Mouse (Mus musculus) intestine, embryonic 15.5 days (tissue): ENCODE measurements around the gene Apba2. TPM values are rescaled to one million over a fixed set of nuclear protein-coding genes. Genes with fewer than 3 reads are reported as not detected.

Experiments
- ATAC-seq: fragments of 200-750 bp; cut with Nextera tagmentation; 2 replicates; pipeline ENCODE4 v1.8.0; 2017; ENCODE audit warnings: moderate TSS enrichment, moderate library complexity
- H3K27ac ChIP-seq: fragments of 300-500 bp; sonication (generic); 2 replicates; pipeline ENCODE4 v1.5.1; 2015; ENCODE audit warnings: mild to moderate bottlenecking, inconsistent platforms
- H3K27me3 ChIP-seq: fragments of 300-500 bp; sonication (generic); replicated peaks from 2 replicates; pipeline ENCODE4 v1.6.1; 2015; ENCODE audit warnings: inconsistent platforms
- H3K36me3 ChIP-seq: fragments of 300-500 bp; sonication (generic); 2 replicates; pipeline ENCODE4 v1.6.1; 2015; ENCODE audit warnings: inconsistent platforms
- H3K4me1 ChIP-seq: fragments of 300-500 bp; sonication (generic); replicated peaks from 2 replicates; pipeline ENCODE4 v1.6.1; 2015; ENCODE audit warnings: inconsistent platforms
- H3K4me2 ChIP-seq: fragments of 300-500 bp; sonication (generic); replicated peaks from 2 replicates; pipeline ENCODE4 v1.6.1; 2015; ENCODE audit warnings: mild to moderate bottlenecking, inconsistent platforms
- H3K4me3 ChIP-seq: fragments of 300-500 bp; sonication (generic); replicated peaks from 2 replicates; pipeline ENCODE4 v1.5.1; 2015; ENCODE audit warnings: inconsistent platforms
- H3K9ac ChIP-seq: fragments of 300-500 bp; sonication (generic); 2 replicates; pipeline ENCODE4 v1.6.1; 2015; ENCODE audit warnings: inconsistent platforms
- H3K9me3 ChIP-seq: fragments of 300-500 bp; sonication (generic); 2 replicates; pipeline ENCODE4 v1.6.1; 2016; ENCODE audit warnings: inconsistent platforms
- WGBS: fragments of 180-500 bp; shearing (Covaris S2); methylation state at CpG from one replicate; pipeline ENCODE4 v1.1.7; 2015; 5-methylcytosine and 5-hydroxymethylcytosine counted together
- polyA plus RNA-seq: library from polyadenylated mRNA; unstranded; fragments of >200 nt; fragmentation: Nextera tagmentation; extraction: Ambion mirVana; gene quantifications from 2 replicates; pipeline ENCODE4 v1.2.1, GENCODE M21; 2015

Apba2 gene
- polyA plus RNA-seq, 1 experiment from 2014 or later: 6.2 TPM

DNA sequence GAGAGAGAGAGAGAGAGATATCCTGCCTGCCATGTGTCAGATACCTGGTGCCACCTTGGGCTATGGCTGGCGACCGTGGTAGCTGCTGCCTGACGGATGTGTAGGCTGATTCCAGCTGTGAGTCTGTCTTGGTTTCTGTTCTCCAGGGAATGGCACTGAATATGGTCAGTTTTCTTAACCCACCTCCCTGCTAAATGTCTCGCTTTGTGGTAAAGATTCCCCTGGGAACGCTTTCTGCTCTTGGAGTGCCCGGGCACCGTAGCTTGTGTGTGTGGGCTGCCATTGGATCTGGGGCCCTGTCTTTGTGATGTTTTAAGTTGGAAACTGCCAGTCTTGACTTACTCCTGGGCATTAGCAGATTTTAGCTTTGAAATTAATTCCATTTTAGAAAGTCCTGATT lies 7.3 kb downstream of the Apba2 start:
- 89% methylated on average over 7 of the region's 7 CpGs for WGBS
- H3K4me1 ChIP-seq: no peaks in the 10 kb centered on the region
- H3K9ac ChIP-seq: no peak overlapping the region
- H3K27me3 ChIP-seq: peaks cover 7% of the 10 kb centered on the region
- no peak overlapping the region for H3K27ac ChIP-seq
- H3K4me3 ChIP-seq: no peak overlapping the region
- H3K36me3 ChIP-seq: no peaks in the 10 kb centered on the region
- no peak overlapping the region for H3K4me2 ChIP-seq
- ATAC-seq: no peak
- no peaks in the 10 kb centered on the region for H3K9me3 ChIP-seq

DNA sequence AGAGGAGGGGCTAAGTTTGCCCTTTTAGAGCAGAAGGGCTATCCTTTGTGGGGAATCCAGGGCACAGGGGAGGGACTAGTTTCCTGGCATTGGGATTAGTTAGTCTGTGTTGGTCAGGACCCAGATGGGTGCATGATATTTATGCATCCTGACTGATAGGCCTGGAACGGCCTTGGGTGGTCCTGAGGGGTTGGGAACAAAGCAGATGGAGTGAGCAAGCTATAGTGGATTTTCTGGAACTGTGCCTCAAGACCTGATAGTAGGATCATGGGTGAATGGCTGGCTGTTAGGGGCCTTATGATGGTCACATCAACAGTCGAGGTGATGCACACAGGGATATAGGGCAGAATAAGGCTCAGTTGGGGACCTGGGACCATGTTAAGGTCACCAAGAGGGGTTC lies 8.4 kb downstream of the Apba2 start:
- ATAC-seq: no peak
- H3K27me3 ChIP-seq: peaks cover under 1% of the 10 kb centered on the region
- no peaks in the 10 kb centered on the region for H3K36me3 ChIP-seq
- H3K27ac ChIP-seq: no peak overlapping the region
- H3K4me3 ChIP-seq: no peak overlapping the region
- H3K9me3 ChIP-seq: no peaks in the 10 kb centered on the region
- H3K4me1 ChIP-seq: no peaks in the 10 kb centered on the region
- H3K9ac ChIP-seq: no peak overlapping the region
- H3K4me2 ChIP-seq: no peak overlapping the region
- 84% methylated on average over 2 of the region's 2 CpGs for WGBS

DNA sequence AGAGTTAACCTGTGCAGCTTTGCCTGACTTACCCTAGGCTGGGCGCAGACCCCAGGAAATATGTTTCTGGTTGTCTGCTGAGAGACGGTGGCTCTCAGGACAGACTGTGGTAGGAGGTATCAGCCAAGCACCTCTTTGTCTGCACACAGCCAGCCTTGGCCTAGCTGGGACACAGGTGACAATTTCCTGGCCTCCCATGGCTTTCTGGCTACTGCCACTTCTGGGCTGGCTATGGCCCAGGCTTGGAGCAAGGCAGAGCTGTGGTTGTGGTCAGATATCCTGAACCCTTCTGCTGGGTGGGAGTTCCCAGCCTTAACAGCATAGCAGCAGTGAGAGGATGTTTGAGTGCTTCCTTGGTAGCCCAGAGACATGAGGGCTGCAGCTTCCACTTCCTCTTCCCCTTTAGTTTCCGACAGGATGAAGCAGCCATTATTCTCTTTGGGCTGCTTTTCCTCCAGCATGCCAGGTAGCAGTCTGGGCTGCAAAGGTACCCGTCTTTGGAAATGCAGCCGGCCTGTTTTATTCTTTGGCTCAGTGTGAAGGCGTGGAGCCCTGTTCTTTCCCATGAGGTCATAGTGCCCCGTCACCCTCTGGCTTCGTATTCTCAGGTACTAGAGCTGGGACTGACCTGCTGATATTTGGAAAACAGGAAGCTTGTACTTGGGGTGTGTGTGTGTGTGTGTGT lies 9.2 kb downstream of the Apba2 start:
- whole genome bisulfite sequencing: 80% methylated on average over 8 of the region's 8 CpGs
- H3K9ac ChIP-seq: no peak overlapping the region
- H3K36me3 ChIP-seq: no peaks in the 10 kb centered on the region
- H3K4me1 ChIP-seq: no peaks in the 10 kb centered on the region
- no peaks in the 10 kb centered on the region for H3K9me3 ChIP-seq
- no peaks in the 10 kb centered on the region for H3K27me3 ChIP-seq
- no peak overlapping the region for H3K4me3 ChIP-seq
- no peak overlapping the region for H3K4me2 ChIP-seq
- no peak overlapping the region for H3K27ac ChIP-seq
- no peak for ATAC-seq

DNA sequence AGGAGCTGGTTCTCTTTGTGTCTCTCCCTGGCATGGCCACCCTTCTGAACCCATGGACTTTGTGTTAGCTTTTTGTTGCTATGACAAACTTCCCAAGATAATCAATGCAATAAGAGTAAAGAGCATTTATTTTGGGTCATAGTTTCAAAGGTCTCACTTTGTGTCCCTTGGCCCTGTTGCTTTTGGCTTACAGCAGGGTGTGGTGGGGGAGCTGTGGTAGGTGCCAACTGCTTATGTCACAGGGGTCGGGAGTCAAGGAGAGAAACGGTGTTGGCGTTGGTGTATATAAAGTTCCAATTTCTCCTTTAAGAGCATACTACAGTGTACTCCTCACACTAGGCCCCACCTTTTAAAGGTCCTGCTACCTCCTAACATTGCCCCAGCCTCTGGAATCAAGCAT lies 12.1 kb downstream of the Apba2 start:
- Histone ChIP-seq H3K4me1 (no peaks in the 10 kb centered on the region), H3K27ac (no peak overlapping the region), H3K9me3 (no peaks in the 10 kb centered on the region), H3K9ac (no peak overlapping the region), H3K36me3 (no peaks in the 10 kb centered on the region), H3K4me3 (no peak overlapping the region), H3K27me3 (no peaks in the 10 kb centered on the region), H3K4me2 (no peak overlapping the region)
- no peak for ATAC-seq
- 88% methylated on average over 3 of the region's 3 CpGs for WGBS

DNA sequence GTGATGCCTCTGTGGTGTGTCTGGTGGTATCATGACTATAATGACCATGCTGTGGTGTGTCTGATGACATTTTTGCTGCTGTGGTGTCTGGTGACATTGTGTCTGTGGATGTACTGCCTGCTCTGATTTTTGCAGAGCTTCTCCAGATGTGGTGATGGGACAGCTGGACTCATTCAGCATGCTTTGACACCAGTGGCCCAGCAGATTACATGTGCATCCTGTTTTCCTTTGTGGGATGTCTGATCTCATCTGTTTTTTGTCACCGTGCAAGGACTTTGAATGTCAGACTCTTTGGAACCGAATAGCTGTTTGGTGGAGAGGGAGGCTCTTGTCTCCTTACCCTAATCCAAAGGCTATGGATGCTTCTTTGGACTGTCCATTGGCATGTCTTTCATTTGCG lies 13.8 kb downstream of the Apba2 start:
- no peak overlapping the region for H3K4me3 ChIP-seq
- ATAC-seq: no peak
- no peak overlapping the region for H3K27ac ChIP-seq
- no peaks in the 10 kb centered on the region for H3K27me3 ChIP-seq
- no peak overlapping the region for H3K4me2 ChIP-seq
- no peaks in the 10 kb centered on the region for H3K36me3 ChIP-seq
- H3K9ac ChIP-seq: no peak overlapping the region
- no peaks in the 10 kb centered on the region for H3K9me3 ChIP-seq
- WGBS: 70% methylated on average over 3 of the region's 3 CpGs
- no peaks in the 10 kb centered on the region for H3K4me1 ChIP-seq

DNA sequence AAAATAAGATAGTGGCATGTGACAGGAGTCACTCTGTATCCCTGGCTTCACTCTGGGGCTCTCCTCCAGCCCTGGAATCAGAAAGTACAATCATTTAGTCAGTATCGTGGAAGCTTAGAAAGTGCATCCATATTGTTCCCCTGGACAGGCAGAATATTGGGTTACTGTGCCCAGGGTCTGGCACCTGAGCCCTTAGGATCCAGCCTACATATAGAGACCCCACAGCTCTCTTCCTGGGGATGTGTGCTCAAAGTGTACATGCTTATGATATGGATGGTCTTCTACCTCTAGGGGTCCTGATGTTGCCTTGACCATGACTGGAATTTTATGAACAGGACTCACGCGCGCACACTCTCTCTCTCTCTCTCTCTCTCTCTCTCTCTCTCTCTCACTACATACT lies 14.4 kb downstream of the Apba2 start:
- 93% methylated on average over 4 of the region's 4 CpGs for WGBS
- no peak for ATAC-seq
- Histone ChIP-seq H3K27ac (no peak overlapping the region), H3K36me3 (no peaks in the 10 kb centered on the region), H3K9ac (no peak overlapping the region), H3K27me3 (no peaks in the 10 kb centered on the region), H3K4me3 (no peak overlapping the region), H3K4me1 (no peaks in the 10 kb centered on the region), H3K4me2 (no peak overlapping the region), H3K9me3 (no peaks in the 10 kb centered on the region)

DNA sequence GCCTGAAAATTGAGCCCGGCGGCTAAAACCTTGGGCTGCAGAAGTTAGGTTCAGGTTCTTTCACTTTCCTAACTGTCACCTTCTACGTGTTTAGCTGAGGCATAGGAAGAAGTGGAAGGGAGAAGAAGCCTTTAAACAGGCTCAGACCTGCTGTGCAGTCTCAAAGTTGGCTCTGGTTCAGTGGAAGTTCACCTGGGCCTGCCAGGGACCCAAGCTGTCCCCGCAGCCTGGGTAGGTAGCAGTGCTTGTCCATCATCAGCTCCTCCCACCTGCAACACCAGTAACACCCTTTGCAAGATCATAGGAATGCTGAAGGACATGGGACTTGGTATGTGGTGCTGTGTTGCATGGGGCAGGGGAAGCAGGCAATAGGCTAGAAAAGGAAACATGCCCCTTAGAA lies 17.6 kb downstream of the Apba2 start:
- no peaks in the 10 kb centered on the region for H3K9me3 ChIP-seq
- H3K27me3 ChIP-seq: no peaks in the 10 kb centered on the region
- H3K9ac ChIP-seq: no peak overlapping the region
- H3K4me1 ChIP-seq: no peaks in the 10 kb centered on the region
- WGBS: 78% methylated on average over 4 of the region's 4 CpGs
- no peak for ATAC-seq
- no peak overlapping the region for H3K4me2 ChIP-seq
- no peak overlapping the region for H3K27ac ChIP-seq
- H3K4me3 ChIP-seq: no peak overlapping the region
- H3K36me3 ChIP-seq: no peaks in the 10 kb centered on the region

DNA sequence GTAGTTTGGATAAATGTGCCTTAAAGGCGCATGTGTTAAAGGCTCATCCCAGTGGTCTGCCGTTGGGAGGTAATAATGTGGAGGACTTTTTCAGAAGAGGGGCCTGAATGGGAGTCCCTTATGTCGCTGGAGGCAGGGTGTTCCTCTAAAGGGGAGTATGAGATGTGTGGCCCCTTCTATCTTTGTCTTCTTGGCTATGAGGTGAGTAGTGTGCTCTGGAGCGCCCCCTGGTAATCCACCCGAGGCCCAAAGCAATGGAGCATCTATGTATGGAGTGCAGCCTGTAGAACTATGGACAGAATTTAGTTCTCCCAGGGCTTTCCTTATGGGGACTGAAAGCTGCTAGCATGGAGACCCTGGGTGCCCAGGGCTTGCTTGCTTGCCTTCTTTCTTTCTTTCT lies 18.0 kb downstream of the Apba2 start:
- Histone ChIP-seq H3K9me3 (no peaks in the 10 kb centered on the region), H3K4me3 (no peak overlapping the region), H3K4me2 (no peak overlapping the region), H3K4me1 (no peaks in the 10 kb centered on the region), H3K36me3 (no peaks in the 10 kb centered on the region), H3K9ac (no peak overlapping the region), H3K27me3 (no peaks in the 10 kb centered on the region), H3K27ac (no peak overlapping the region)
- ATAC-seq: no peak
- 57% methylated on average over 5 of the region's 5 CpGs for WGBS

DNA sequence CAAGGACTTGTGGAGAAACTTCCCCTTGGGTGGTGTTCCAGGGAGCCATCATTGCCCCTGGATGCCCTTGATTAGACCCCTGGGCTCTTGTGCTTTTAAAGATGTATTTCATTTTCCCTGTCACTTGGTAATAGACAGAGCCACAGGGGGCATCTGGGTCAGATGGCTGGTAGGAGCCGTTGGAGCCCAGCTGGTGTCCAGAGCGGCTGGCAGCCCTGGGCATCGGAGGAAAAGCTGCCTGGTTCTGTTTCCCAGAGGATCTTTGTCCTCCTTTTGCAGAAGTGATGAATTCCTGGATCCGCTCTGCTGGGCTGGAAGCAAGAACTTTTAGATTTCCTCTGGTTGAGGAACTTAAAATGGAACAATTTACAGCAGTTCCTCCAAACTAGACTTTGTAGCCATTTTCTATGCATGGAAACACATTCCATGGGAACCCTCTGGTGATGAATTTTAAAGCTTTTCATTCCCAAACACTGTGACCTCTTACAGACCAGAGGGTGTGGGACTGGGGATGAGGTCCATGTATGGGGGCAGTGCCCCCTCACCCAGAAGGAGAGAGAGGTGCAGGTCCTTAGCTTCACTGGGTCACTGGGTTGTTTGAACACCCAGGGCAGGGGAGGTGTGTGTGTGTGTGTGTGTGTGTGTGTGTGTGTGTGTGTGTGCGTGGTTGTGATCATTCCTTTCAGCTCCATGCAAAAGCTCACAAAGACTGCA lies 20.3 kb downstream of the Apba2 start:
- no peak for ATAC-seq
- WGBS: 82% methylated on average over 5 of the region's 5 CpGs
- Histone ChIP-seq H3K4me2 (no peak overlapping the region), H3K4me1 (no peaks in the 10 kb centered on the region), H3K9me3 (no peaks in the 10 kb centered on the region), H3K27me3 (no peaks in the 10 kb centered on the region), H3K36me3 (no peaks in the 10 kb centered on the region), H3K27ac (no peak overlapping the region), H3K4me3 (no peak overlapping the region), H3K9ac (no peak overlapping the region)

DNA sequence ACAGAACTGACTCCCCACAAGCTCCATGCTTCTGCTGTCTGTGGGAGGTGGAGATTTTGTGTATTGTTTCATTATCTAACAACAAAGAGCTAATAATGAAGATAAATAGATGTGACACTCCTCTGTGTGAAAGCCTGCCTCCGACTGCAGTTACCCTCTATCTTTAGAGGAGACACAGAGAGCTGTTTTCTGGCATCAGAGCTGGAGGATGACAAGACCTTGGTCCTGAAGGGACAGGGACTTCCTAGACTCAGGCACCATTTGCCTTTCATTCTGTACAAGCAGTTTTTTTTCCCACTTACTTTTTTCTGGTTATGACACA lies 20.9 kb downstream of the Apba2 start:
- no peak overlapping the region for H3K27ac ChIP-seq
- no peak overlapping the region for H3K4me2 ChIP-seq
- WGBS: 17% methylated on average over 1 of the region's 1 CpGs
- H3K36me3 ChIP-seq: no peaks in the 10 kb centered on the region
- ATAC-seq: no peak
- no peak overlapping the region for H3K9ac ChIP-seq
- no peaks in the 10 kb centered on the region for H3K27me3 ChIP-seq
- H3K4me3 ChIP-seq: no peak overlapping the region
- no peaks in the 10 kb centered on the region for H3K9me3 ChIP-seq
- no peaks in the 10 kb centered on the region for H3K4me1 ChIP-seq

DNA sequence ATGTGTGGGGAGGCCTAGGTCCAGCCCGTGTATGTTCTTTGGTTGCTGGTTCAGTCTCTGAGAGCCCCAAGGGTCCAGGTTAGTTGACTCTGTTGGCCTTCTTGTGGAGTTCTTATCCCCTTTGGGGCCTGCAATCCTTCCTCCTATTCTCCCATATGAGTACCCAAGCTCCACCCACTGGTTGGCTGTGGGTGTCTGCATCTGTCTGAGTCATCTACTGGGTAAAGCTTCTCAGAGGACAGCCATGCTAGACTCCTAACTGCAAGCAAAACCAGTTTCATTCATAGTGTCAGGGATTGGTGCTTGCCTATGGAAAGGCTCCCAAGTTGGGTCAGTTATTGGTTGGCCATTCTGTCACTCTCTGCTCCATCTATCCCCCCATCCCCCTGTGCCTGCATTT lies 29.8 kb downstream of the Apba2 start:
- ATAC-seq: no peak
- 100% methylated on average over 1 of the region's 1 CpGs for WGBS
- Histone ChIP-seq H3K4me3 (no peak overlapping the region), H3K27ac (no peak overlapping the region), H3K27me3 (no peaks in the 10 kb centered on the region), H3K36me3 (no peaks in the 10 kb centered on the region), H3K9ac (no peak overlapping the region), H3K4me1 (no peaks in the 10 kb centered on the region), H3K4me2 (no peak overlapping the region), H3K9me3 (no peaks in the 10 kb centered on the region)

DNA sequence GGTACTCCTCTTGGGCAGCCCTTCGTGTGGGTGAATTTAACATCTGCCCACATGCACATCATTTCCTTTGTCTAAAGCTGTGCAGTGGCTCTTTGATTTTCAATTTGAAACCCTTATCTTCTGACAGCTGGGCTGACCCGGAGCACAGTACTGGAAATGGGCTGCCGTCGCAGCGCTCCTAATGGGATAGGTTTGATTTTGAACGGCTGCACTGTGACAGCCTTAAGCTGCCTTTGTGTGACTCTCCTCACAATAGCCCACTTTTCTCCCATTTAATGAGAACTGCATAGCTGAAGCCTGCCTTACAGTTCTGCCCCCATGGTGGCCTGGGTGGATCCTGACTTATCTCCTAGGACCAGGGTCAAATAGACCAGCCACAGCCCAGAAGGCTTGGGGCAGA lies 31.9 kb downstream of the Apba2 start:
- Histone ChIP-seq H3K36me3 (no peaks in the 10 kb centered on the region), H3K9me3 (no peaks in the 10 kb centered on the region), H3K9ac (no peak overlapping the region), H3K4me2 (no peak overlapping the region), H3K27ac (no peak overlapping the region), H3K27me3 (no peaks in the 10 kb centered on the region), H3K4me3 (no peak overlapping the region), H3K4me1 (no peaks in the 10 kb centered on the region)
- 75% methylated on average over 6 of the region's 6 CpGs for WGBS
- no peak for ATAC-seq

DNA sequence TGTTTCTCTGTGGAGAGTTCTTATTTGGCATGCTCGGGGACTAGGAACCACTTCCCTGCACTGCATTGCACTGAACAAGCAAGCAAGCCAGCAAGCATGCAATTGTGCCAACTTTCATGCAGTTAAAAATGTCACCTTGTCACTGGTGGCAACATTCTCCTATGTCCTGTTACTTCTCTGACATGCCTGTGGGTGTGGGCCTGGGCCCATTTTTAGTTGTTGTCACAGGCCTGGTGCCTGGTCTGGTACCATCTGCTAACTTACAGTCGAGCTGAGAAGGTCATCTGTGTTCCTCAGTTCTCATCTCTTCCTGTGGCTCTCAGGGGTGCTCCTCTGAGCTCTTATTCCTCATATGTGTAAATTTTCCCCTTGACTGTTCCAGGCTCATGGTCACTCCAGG lies 33.8 kb downstream of the Apba2 start:
- Histone ChIP-seq H3K36me3 (no peaks in the 10 kb centered on the region), H3K4me3 (no peak overlapping the region), H3K27me3 (no peaks in the 10 kb centered on the region), H3K27ac (no peak overlapping the region), H3K9me3 (no peaks in the 10 kb centered on the region), H3K4me1 (no peaks in the 10 kb centered on the region), H3K9ac (no peak overlapping the region), H3K4me2 (no peak overlapping the region)
- WGBS: 76% methylated on average over 2 of the region's 2 CpGs
- ATAC-seq: no peak
